Mouse (Mus musculus) embryo, embryonic 11.5 days (tissue): ENCODE results near the gene Oxsm.

Experiments used
- DNase-seq: peaks from one replicate; pipeline ENCODE4 v3.0.0-alpha.2; 2012; ENCODE audit warnings: low read depth, low spot score

Gene Oxsm

DNA sequence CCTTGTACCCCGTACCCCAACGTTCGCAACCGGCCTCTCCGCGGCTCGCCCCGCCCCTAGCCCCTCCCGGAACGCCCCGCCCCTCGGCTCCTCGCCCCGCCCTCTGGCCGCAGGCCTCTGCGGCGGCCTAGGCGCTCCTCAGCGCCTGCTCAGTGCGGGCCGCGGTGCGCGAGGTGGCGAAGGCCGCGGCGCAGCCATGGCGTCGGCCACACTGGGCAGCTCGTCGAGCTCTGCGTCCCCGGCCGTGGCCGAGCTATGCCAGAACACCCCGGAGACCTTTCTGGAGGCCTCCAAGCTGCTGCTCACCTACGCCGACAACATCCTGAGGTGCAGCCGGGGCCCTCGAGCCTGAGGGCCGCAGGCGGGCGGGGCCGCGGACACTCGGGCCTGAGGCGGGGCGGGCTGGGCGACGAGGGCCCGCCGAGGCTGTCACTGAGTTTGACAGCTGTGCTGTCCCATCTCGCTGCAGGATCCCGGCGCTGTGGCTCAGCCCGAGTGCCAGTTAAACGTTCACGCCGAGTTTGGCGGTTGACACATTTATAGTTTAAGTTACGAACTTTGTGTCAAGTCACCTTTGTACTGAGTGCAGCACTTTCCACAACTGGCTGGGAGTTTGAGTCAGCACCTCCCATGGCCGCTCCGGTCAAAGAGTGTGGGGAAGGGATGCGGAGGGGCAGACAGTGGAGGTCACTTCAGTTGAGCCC, at the start of gene Oxsm, which contains the start of gene Ngly1:
Oxsm (minus strand) TSS at position 638 of the 704 bp plus-strand sequence.
Ngly1 (plus strand) TSS at position 110 of the 704 bp plus-strand sequence.
- DNase-seq, result peak; percentile 67

DNA sequence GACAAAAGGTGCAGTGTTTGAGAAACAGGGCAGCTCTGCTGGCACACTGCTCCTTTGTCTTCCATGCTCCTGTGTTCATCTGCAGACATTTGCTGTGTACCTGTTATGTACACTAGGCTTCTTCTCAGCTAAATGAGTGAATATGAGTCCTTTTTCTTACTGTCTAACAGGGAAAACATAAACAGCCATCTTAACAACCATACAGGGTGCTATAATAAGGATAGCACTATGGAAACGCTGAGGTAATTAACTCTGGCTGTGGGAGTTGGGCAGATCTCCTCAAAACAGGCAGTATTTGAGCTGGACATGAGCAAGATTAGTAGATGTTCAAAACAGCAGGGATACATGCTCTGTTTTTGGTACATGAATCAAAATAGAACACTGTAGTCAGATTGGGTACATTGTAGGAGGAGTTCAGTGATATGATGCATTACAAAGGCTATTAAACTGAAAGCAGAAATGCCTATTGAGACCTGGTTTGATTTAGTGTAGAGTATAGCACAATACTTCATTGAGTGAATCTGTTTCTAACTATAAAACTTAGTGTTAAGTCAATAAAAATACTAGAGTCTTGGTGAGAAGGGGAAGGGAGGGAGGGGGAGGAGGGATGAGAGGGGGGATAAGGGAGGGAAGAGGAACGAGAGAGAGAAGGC, 47.3 kb upstream of the Oxsm start:
- no peak for DNase-seq

DNA sequence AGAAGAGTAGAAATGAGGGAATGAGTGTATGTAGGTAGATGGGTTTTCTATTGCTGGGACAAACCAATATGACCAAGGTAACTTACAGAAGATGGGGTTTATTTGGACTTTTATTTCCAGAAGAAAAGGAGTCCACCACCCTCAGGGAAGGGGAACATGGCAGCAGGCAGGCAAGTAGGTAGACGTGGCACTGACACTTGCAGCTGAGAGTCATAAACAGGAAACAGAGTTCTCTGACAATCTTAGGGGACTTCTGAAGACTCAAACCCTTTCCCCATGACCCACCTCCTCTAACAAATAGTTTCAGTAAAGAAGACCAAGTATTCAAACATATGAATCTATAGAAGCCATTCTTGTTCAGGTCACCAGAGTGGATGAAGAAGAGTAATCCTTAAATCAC, 44.3 kb upstream of the Oxsm start:
- no peak for DNase-seq

DNA sequence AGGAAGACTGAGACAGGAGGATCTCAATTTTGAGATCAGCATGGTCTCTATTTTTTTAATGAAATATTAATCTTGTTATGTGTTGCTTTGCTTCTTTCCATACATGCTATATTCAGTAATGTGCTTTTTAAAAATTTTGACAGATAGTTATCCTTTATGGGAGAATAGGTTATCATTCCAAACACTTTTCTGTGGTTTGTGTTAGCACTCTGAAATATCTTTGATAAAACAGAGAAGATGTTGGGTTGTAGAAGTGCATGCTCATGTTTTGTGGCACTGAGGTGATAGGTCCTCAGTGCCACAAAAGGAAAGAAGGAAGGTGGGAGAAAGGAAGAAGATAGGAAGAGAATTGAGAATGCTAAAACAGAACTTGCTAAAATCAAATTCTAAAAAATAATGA, 43.4 kb upstream of the Oxsm start:
- DNase-seq, result no peak

DNA sequence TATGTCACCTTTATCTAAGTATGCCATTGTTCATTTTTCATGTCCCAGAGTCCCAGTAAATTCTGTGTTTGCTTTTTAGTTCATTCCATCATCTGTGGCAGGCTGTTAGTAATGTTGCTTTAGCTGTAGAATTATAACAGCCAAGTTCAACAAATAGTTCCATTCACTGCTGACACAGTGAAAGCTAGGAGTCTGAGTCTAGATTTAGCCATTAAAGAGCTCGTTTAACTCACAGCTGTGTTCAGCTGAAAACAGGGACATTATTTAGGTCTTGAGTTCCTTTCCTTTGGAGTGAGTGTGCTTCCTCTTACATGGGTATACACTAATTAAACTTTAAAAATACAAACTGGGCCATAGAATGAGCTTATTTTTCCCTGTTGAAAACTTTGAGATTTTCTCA, 42.8 kb upstream of the Oxsm start:
- DNase-seq, result no peak

DNA sequence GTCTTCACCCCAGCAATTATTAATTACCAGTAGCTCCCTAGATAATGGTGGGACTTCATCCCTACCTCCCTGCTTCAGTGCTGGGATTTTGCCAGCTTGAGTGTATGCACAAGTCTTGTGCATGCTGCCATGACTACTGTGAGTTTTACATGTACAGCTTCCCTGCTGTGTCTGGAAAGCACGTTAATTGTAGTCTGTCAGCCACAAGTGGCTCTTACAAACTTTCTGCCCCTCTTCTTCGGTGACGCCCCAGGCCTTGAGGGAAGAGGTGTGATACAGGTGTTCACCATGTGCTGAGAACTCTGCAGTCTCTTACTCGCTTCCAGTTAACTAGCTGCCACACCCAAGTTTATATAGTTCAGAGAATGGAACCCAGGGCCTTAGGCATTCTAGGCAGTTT, 34.4 kb upstream of the Oxsm start:
- no peak for DNase-seq

DNA sequence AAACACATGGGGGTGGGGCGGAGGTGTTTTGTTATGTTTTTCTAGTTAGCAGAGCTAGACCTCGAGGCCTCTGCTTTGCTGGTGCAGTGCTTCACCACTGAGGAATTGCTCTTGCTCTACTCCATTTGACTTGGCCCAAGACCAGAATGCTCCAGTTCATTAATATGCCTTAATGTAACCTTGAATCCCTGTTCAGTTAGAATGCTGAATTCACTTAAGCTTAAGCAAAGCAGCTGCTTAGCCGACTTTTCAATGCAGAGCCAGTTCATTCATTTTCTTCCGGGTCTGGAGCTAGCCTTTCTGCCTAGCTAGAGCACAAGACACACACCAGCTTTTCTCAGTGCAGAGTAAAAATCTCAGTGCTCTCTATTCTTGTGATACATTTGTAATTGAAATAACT, 29.6 kb upstream of the Oxsm start:
- no peak for DNase-seq

DNA sequence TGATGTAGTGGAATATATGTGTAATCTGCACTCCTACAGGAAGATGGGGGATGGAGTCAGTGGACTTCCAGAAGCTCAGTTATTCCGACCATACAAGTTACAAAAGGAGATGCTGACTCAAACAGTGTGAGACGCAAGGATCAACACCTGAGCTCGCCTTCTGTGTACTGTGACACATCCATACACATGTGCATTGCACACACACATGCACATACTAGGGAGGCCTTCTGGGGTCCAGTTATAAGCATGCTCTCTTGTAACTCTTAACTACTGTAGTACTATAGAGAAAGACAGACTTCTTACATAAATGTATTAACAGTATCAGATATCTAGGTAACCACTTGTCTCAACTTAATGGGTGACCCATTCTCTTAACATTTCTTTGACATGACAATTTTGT, 24.1 kb upstream of the Oxsm start:
- no peak for DNase-seq

DNA sequence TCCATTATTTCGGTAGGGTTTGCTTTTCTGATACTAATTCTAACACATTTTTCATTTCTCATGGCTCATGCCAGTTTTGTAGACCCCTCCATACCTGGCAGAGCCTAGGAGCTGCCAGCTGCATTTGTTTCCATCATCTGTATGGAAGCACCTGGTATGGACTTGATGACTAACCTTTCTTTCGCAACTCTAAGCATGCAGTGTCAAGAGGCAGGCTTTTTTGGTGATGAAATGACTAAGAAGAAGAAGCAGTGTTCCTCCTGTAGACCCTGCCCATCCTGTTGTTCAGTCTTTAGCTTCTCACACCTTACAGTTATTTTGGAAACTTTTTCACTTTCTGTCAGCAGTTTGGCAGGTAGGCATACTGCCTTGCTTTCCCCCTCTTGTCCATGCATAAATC, 20.2 kb upstream of the Oxsm start:
- DNase-seq, result no peak

DNA sequence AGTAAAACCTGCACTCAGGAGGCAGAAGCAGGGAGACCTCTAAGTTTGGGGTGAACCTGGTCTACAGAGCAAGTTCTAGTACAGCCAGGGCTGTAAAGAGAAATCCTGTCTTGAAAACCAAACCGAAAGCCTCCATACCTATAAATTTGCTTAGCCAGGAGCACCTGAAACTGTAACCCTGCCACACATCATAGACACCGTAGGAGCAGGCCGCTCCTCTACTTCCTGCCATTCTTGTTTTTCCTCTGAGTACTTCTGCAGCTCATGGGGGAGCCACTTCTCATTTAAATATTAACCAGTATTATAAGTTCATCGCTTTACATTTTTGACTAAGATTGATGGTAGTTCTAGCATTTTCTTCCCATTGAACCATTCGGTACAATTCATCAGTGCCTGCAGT, 17.4 kb upstream of the Oxsm start:
- no peak for DNase-seq

DNA sequence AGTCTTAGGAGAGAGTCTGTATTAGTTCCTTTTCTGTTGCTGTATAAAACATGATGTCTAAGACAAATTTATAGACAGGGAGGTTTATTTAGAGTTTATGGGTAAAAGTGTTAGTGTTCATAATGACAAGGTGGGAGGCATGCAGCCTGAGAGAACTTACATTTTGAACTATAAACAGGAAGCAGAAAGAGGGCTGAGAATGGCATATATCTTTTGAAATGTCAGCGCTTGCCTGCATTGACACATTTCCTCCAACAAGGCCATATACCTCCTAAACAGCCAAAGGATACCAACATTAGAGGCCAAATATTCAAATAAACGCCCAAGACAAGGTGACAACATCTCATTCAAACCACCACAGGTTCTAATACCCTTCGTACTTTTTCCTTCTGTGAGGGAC, 12.3 kb upstream of the Oxsm start:
- DNase-seq, result no peak

DNA sequence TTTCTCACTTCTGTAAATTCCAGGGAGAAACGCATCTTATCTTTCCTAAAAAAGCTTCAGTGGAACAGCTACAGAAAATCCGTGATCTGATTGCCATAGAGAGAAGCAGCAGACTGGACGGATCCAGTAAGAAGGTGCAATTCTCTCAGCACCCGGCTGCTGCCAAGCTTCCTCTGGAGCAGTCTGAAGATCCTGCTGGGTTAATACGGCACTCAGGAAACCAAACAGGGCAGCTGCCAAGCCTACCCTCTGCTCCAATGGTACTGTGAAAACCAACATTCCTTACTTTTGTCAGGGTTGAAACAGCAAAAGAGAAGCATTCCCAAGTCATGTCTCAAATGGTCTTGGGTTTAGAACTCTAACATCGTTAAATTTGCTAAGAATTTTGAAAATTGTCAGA, 10.9 kb upstream of the Oxsm start:
- DNase-seq, result no peak

DNA sequence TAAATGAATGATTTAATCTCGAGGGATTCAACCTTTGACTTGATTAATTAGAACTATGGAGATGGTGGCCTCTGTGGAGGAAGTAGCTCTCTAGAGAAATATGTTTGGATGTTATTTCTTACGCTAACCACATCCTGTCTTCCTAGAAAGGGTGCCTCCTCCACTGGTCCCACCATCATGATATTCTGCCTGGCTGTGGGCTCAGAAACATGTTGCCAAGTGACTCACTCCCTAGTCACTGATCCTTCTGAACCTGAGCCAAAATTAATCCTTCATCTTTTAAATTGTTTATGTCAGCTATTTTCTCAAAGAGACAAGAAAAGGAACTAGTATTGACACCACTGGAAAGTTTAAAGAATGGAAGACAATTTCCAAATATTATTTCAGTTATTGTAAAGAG, 6.6 kb upstream of the Oxsm start:
- DNase-seq, result no peak

DNA sequence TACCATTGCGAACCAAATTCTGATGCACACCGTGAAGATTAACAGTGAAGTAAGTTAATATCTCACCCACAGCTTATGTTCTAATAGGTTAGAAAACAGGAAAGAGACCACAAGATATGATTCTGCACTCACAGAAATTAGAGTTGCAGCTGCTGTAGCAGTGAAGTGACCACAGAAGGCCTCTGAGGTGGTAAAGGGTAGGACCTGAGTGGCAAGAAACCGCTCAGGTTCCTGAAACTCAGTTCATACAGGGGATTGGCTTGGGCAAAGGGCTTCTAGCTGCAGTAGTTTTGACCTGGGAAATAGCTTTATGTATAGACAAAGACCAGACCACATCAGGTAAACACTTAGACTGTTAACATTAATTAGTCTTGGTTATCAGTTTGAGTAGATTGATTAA, 6.1 kb upstream of the Oxsm start:
- no peak for DNase-seq

DNA sequence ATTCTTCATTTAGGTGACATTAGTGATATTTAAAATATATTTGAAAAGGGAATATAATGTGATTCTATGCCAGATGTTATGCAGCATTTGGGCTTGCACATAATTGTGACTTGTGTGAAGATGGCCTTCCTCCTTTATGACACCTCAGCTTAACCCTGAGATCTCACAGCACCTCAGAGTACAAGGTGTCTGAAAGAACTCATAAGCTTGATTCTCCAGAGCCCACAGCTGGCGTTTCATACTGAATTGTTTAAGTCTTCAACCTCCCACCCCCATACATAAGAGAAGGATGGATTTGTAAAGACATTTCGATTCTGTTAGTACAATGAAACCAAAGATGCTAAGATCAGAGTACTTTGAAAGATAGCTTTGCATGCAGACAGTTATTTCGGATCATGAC, 491 bp upstream of the Oxsm start:
- no peak for DNase-seq

DNA sequence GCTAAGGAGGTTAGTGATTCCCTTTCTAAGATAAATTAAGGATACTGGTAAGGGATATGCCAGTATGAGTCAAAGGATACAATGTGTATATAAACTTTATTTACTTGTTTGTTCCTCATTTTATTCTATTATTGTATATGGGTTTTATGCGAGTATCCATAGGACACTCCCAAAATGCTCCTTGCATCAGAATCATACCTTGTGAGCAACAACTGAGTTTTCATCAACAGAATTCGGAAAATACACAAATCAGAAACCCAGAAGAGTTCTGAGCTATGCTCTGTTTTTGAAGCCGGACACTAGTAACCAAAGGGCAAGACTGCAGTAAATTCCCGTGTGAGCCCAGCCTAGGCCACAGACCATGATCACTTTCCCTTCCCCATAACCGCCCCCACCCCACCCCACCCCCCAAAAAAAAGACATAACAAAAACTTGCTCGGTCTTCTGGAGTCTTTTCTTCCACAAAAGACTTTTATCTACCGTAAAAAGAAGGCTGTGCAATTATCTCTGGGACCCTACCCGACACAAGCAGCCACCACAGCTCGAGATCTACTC, 928 bp downstream of the Oxsm start:
- DNase-seq, result no peak

DNA sequence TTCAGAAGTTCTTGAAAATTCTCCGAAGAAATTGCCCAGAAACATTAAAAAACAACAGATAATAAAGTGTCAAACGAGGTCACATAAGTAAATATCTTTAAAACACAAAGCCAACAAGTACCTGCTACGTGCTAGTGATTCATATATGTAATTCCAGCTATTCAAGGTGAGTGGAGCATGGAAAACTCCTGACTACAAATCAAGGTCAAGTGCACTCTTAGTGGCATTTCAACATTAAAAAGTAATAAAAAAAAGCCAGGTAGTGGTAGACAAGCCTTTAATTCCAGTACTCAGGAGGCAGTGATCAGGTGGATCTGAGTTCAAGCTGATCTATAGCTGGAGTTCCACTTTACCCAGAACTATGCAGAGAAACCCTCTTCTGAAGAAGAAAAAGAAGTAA, 1.5 kb downstream of the Oxsm start:
- DNase-seq, result no peak

DNA sequence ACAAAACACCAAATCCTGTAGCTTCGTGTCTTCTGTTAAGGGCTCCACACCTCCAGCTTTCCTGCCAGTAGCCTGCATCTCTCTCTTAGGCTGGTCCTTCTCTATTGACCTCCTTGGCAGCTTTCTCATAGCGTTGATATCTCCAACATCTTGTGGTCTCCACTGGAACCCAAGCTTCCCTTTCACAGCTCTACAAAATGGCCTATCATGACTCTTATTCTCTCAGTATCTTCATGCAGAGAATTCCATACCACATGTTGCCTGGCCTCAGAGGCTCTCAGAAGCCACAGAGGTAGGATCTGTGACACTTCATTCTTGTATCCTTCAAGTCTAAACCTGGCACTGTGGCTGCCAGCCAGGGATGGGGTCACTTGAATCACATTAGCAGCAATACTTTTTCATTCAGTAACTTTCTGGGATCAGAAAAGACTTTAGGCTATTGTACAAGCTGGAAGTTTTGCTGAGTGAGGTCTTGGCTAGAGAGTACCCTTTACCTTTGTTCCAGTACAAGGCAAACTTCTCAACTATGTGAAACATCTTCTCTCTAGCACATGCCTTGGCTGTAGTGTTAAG, 3.2 kb downstream of the Oxsm start:
- no peak for DNase-seq

DNA sequence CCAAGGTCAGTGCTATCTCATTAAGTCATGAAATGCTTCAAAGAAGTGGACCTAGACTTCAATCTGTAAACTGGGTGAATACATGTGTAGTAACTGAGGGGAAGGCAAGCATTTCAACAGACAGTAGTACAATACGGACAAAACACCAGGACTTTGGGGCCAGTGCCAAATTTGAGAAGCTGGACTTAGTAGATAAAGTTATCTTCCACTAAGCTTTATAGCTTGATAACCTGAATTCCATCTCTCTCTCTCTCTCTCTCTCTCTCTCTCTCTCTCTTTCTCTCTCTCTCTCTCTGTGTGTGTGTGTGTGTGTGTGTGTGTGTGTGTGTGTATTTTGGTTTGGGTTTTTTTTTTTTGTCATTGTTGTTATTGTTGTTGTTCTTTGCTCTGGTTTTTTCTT, 4.5 kb downstream of the Oxsm start:
- no peak for DNase-seq

DNA sequence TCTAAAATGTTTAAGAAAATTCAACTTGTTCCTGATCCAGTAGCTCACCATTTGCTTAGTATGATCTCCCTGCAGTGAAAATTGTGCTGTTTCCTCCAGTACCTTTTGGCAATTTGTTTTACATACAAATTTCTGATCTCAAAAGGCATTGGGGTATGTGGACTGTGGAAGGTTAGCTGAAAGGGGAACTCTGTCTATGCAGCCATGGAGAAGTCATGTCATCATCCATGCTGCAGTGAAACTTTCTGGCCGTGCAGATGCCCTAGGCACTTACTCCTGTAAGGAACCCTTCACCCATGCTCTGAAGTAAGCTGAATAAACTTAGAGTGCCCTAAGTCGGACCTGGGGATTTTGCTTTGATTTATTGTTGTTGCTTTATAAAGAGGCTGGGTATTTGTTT, 5.2 kb downstream of the Oxsm start:
- DNase-seq, result no peak

DNA sequence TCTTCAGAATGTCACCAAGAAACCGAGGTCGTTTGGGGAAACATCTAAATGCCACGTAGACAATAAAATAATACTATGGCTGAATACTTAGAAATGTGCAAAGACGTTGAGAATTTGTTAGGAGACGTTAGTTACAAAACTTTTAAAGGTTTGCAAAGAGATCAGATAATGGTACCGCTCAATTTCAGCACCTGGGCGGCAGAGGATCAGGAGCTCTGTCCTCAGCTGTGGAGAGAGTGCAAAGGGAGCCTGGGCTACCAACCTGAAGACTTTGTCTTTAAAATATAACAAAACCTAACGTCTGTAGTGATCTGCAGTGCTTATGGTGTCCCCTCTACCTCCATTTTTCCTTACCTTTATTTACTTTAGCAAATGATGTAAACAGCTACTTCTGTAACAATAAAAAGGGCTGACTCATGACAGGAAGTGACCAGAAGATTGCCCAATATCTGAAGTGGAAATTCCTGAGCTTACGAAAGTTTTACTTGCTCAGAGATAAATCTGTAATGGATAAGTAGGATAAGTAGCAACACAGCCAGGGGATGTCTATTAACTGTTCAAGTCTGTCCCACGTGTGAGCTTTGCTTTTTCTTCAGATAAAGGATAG, 5.9 kb downstream of the Oxsm start:
- no peak for DNase-seq

DNA sequence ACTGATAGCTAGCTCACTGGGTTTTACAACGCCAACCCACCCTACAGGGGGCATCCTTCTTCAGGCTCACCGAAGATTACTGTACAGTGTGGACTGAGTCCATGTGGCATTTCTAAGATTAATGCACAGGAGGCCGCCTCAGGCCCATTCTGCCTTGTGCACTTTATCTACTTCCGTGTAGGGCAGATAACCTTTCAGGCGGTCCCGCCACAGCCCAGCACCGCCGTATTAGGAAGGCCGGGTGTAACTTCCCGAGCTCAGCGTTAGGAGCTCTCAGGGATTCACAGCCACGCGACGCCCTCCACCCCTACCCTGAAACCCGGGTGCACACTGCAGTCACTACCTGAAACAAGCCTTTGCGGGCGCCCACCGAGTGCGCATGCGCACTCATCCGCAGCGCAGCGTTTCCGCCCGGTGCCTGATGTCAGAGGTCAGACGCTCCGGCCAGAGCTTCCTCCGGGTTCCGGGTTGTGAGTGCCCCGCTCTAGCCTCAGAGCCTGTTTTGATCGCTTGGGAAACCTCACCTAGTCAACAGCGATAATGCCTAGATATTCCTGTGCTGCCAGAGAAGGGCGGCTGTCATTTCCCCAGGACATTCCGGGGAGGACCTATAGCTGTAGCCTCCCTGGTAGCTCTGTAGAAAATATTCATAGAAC, 6.5 kb downstream of the Oxsm start:
- peak; percentile 76 for DNase-seq
